Mouse (Mus musculus) right cerebral cortex, postnatal 4 days (tissue): ENCODE measurements around the gene Shisa5.

Experiments used
- DNase-seq: peaks from one replicate; pipeline ENCODE4 v3.0.0-alpha.2; 2022

The Shisa5 gene

GRCm38 (mm10) chr9:109054712-109055111 is 16.3 kb downstream of the Shisa5 start:
- DNase-seq, result peak; percentile 50

DNA sequence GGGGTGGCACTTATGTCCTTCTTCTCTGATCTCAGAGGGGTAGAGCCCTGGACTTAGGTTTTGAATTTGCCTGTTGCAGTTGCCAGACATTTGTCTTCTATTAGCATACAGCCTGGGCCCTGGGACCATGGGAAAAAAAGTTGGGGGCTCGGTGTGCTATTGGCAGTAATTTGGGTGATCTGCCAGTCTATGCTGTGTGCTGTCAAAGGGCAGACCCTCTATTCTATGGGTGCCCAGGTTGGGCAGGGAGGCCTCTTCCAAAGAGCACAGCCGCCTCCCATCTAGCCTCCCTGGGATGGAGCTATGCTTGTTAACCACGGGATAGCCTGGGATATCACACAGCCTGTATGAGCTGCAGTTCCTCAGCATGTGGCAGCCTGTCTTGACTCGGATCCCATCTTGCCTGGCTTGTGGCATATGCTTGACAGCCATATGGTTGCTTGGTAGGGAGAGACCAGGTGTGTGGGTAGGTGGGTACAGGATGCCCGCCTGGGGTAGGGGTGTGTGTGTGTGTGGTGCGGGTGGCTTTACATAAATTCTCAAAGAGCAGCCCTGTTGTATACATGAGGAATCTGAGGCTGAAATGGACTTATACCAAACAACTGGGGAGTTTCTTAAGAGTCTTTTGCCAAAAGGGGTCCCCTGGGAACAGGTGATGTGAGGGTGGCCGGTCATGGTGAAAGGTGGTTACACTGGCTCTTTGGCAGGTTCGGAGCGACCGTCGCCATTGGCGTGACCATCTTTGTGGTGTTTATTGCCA is 17.1 kb downstream of the Shisa5 start:
- no peak for DNase-seq

DNA sequence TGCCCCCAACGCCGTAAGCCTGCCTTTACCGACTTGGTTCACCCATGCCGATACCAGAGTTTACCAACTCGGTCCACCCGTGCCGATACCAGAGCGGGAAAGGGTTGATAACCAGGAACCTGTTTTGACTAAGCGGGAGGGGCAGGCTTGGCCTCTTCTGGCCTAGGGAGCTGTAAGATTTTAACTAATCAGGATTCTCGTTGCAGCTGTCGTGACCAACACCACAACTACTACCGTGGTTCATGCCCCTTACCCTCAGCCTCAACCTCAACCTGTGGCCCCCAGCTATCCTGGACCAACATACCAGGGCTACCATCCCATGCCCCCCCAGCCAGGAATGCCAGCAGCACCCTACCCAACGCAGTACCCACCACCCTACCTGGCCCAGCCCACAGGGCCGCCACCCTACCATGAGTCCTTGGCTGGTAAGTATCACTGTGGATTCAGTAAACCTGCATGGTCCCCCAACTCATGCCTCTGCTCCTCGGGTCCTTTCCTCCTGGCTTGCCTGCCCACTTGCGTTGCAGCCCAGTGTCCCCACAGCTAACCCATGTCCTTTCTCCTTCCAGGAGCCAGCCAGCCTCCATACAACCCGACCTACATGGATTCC is 17.8 kb downstream of the Shisa5 start:
- no peak for DNase-seq

GRCm38 (mm10) chr9:109056916-109057315 is 18.6 kb downstream of the Shisa5 start:
- DNase-seq, result no peak

GRCm38 (mm10) chr9:109057543-109057942 is 19.2 kb downstream of the Shisa5 start:
- DNase-seq, result no peak

- no peak for DNase-seq
These were observed 19.8 kb downstream of the Shisa5 start for GRCm38 (mm10) chr9:109058006-109058765.

DNA sequence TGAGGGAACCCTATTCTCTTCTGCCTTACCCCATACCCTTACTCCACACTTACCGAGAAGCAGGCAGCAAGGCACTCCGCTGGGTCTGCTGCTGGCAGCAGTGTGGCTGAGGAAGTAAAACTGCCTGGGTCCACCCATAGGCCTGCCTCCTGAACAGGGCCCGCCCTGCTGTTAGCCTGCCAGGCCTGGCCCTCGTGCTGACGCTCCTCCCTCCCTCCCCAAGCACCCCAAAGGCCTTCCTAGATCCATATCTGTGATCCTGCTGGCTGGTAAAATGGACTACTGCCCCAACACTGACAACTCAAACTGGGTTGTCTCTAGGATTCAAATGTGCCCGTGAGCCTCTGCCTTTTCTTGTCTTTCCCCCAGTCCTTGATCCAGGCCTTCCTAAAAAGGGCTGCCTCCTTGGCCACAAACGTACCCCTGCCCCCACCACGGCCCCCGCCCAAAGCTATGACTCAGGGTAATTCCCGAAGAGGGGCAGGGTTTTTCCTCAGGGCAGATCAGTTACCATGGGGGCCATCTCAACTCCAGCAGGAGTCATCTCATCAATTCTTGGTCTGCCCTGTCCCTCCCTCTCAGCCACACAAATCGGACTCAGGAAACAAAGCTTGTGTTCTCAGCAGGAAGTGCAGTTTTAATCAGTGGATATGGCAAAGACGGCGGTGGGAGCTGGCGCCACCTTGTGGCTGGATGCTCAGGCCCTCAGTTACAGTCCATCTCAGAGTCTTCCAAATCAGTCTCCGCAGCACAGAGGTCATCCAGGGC is 21.0 kb downstream of the Shisa5 start, which contains the start of gene Trex1:
TSS of gene Trex1 (minus strand) at position 599 of the 768 bp plus-strand sequence.
- DNase-seq, result peak; percentile 89

GRCm38 (mm10) chr9:109060184-109060897 is 22.0 kb downstream of the Shisa5 start:
- no peak for DNase-seq

DNA sequence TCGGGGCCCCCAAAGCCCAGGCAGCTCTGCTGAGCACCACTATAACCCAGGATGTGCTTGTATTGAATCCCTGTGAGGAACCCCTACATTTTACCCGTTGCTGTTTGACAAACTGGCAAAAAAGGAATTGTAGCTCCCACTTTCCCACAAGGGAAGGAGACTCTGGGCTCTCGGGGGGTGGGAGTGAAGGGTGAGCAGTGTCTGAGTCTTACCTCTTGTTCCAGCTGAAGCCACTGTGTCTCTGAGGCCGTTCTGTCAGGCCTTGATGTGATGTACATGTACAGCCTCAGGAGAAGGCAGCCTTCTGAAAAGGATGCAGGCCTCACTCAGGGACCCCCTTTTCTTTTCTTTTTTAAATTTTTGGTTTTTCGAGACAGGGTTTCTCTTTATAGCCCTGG is 22.5 kb downstream of the Shisa5 start:
- DNase-seq, result no peak

DNA sequence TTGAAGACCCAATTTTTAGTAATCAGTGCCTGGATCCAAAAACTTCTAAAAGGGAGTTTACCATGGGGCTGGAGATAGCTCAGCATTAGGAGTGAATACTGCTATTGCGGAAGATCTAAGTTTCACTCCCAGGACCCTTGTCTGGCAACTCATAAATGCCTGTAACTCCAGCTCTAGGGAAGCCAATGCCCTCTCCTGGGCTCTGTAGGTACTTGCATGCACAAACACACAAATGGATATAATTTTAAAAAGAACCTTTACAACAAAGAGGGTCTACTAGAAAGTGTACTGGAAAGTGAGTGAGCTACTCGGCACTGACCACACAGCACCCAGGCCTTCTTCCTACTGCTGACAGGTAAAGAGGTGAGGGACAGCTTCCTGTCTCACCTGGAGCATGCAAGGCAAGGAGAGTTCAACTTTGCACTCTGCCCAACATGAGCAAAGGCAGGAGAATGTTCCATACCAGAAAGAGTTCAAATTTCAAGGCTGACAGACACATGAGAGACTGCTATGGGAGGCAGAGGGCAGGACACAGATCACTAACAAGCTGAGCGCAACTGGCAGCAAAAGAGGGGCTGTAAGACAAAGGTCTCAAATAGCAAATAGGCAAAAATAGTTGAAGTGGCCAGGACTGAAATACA is 29.9 kb downstream of the Shisa5 start:
- no peak for DNase-seq

- DNase-seq, result peak; percentile 95
These were observed 35.6 kb downstream of the Shisa5 start, which contains the start of gene Atrip for GRCm38 (mm10) chr9:109073661-109074573. Gene Atrip, minus strand, starts transcription at chr9:109074124.

- DNase-seq, result no peak
These were observed 42.2 kb downstream of the Shisa5 start for GRCm38 (mm10) chr9:109080516-109080915.

DNA sequence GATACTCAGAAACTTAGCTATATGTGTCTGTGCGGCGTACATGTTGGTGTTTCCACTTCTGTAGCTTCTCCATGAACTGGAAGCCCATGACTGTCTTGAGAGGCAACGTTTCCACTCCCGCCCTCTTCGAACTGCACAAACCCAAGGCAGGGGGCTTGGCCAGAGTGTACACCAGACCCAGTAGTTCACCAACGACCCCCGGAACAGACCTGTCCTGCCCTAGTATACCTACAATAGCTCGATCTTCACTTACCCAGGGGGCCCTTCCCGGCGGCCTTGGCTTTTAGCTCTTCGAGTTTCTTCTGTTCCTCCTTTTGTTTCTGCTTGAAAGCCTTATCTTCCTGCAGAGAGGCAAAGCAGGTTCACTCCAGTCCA is 43.4 kb downstream of the Shisa5 start:
- no peak for DNase-seq

- DNase-seq, result peak; percentile 81
These were observed 43.9 kb downstream of the Shisa5 start, which contains the start of the genes Ccdc51 and Tma7 for GRCm38 (mm10) chr9:109082124-109082800. Gene Ccdc51, plus strand, starts transcription at chr9:109082493. Gene Tma7, minus strand, starts transcription at chr9:109082587.

DNA sequence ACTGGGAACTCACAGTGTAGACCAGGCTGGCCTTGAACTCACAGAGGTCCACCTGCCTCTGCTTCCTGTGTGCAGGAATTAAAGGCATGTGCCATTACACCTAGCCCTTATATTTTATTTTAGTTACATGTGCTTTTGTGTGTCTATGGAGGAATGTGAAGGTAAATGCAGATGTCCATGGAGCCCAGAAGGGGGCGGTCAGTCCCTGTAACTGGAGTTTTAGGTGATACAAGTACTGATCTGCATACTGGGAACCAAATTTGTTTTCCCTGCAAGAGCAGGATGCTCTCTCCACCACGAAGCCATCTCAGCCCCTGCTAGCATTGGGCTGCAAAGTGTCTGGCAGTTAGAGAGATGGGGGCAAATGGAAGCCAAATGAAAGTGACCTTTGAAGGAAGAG is 46.6 kb downstream of the Shisa5 start:
- no peak for DNase-seq

DNA sequence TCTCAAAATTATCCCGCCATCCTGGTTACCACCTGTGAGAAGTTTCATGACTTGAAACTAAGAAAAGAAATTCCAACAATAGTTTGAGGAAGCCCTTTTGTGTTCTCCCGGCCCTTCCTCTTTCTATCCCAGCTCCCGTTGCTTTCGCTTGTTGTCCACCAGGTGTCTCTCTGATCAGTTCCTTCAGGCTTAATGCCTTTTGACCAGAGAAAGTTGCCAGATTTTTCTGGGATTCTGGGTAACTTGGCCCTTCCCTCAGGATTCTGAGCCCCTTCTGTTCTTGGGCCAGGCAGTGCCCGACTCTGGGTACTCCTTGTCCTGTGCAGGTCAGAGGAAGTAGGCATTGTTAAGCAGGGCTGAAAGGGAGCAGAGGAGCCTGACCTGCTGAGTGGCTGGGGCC is 49.6 kb downstream of the Shisa5 start:
- DNase-seq, result peak; percentile 56

DNA sequence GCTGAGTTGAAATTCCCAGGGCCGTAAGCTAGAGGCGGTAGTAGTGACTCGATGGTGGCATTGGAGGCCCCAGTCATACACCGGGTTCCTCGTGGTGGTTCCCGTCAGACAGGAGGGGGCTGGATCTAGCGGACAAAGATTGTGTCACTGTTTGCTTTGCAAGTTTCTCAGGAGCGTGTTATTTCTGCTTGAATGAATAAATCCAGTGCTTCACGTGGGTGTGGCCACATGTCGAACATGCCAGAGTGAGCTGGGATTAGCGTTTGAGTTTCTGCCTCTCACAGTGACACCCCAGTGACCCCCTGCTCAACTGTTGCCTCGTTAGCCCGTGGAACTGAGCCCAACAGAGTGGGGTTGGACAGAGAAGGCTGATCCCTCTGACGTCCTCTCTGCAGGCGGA is 52.1 kb downstream of the Shisa5 start:
- no peak for DNase-seq

- no peak for DNase-seq
These were observed 53.4 kb downstream of the Shisa5 start for GRCm38 (mm10) chr9:109091802-109092201.

GRCm38 (mm10) chr9:109092799-109093198 is 54.4 kb downstream of the Shisa5 start:
- no peak for DNase-seq
